In genomic region chr1:107677404-107677803, GRCm38 (mm10) we compare ENCODE assay signal across 32 mouse cellular contexts.
"Had no signal": no experiment of that assay in that cellular context is flagged by ENCODE, and none has a peak within 500 bp of the region (broad histone marks: within the 10 kb centered on the region; RNA-seq: fewer than 3 reads in every experiment).

No protein-coding gene starts in this region.

- H3K9ac ChIP-seq: heart, embryonic 15.5 days; hindbrain, embryonic 12.5 days; hindbrain, embryonic 13.5 days; hindbrain, embryonic 14.5 days; hindbrain, embryonic 15.5 days; intestine, embryonic 15.5 days; kidney, embryonic 15.5 days had no signal

- H3K27me3 ChIP-seq: heart, embryonic 15.5 days; hindbrain, embryonic 12.5 days; hindbrain, embryonic 13.5 days; hindbrain, embryonic 15.5 days; intestine, embryonic 15.5 days; kidney, embryonic 15.5 days had no signal

- H3K36me3 ChIP-seq: heart, embryonic 15.5 days; hindbrain, embryonic 10.5 days; hindbrain, embryonic 12.5 days; hindbrain, embryonic 13.5 days; hindbrain, embryonic 15.5 days; intestine, embryonic 15.5 days; kidney, embryonic 15.5 days had no signal

- H3K27ac ChIP-seq: heart, embryonic 15.5 days; hindbrain, embryonic 10.5 days; hindbrain, embryonic 12.5 days; hindbrain, embryonic 13.5 days; hindbrain, embryonic 14.5 days; hindbrain, embryonic 15.5 days; hindbrain, postnatal 0 days; intestine, embryonic 15.5 days; kidney, embryonic 15.5 days; kidney, postnatal 0 days; layer of hippocampus, adult 2 months; left cerebral cortex, adult 2 months had no signal

- ATAC-seq: hindbrain, embryonic 16.5 days; hindbrain, postnatal 0 days; inflammation-experienced regulatory T-cells, adult 6 months; intestine, embryonic 15.5 days; intestine, embryonic 16.5 days; intestine, postnatal 0 days had no signal

- H3K9me3 ChIP-seq: heart, embryonic 15.5 days; hindbrain, embryonic 10.5 days; hindbrain, embryonic 12.5 days; hindbrain, embryonic 13.5 days; hindbrain, embryonic 15.5 days; intestine, embryonic 15.5 days; kidney, embryonic 15.5 days had no signal

- H3K4me1 ChIP-seq: heart, embryonic 15.5 days; hindbrain, embryonic 12.5 days; hindbrain, embryonic 13.5 days; hindbrain, embryonic 15.5 days; intestine, embryonic 15.5 days; kidney, embryonic 15.5 days had no signal

- H3K4me3 ChIP-seq: heart, embryonic 15.5 days; hindbrain, embryonic 10.5 days; hindbrain, embryonic 12.5 days; hindbrain, embryonic 13.5 days; hindbrain, embryonic 15.5 days; intestine, embryonic 15.5 days; kidney, embryonic 15.5 days; layer of hippocampus, adult 2 months; left cerebral cortex, adult 2 months had no signal

- H3K4me2 ChIP-seq: heart, embryonic 15.5 days; hindbrain, embryonic 12.5 days; hindbrain, embryonic 13.5 days; hindbrain, embryonic 14.5 days; hindbrain, embryonic 15.5 days; intestine, embryonic 15.5 days; kidney, embryonic 15.5 days had no signal

- DNase-seq: heart, postnatal 10 days; heart, postnatal 14 days; heart, postnatal 36 days; heart, postnatal 4 days; kidney, adult 11 months; kidney, adult 18-20 months; kidney, adult 2 months; kidney, adult 8-10 months; kidney, adult 9 months; kidney, postnatal 10 days; kidney, postnatal 14 days; kidney, postnatal 25 days; kidney, postnatal 36 days; kidney, postnatal 4 days; layer of hippocampus, adult 9-11 months; layer of hippocampus, postnatal 36 days had no signal
